Mouse (Mus musculus) embryonic fibroblast, embryonic 13.5 days (primary cell): ENCODE results near the gene Dexi.

ENCODE experiments used
- CTCF ChIP-seq: IDR thresholded peaks from 2 replicates; pipeline ENCODE4 v1.5.1; 2011; ENCODE audit warnings: mild to moderate bottlenecking, control low read depth, low read length, moderate library complexity, borderline replicate concordance; ENCODE audit not compliant: insufficient read depth
- POLR2A ChIP-seq: IDR thresholded peaks from 2 replicates; pipeline ENCODE4 v1.6.1; 2011; ENCODE audit warnings: low read depth, mild to moderate bottlenecking, control low read depth, low read length, moderate library complexity

GRCm38 (mm10) chr16:10524866-10525609 is 17.8 kb downstream of the Dexi start:
- TF ChIP-seq CTCF (no peak), POLR2A (no peak)
